Mouse (Mus musculus) limb, embryonic 14.5 days (tissue): Measurements from ENCODE around the gene Nek8. TPM values are rescaled to one million over a fixed set of nuclear protein-coding genes. Genes with fewer than 3 reads are reported as not detected.
"Not testable (repeated sequence)": the region's sequence is repeated elsewhere in the genome, so short reads cannot be mapped to it uniquely, and the experiment has no call there.

ENCODE experiments used
- ATAC-seq: fragments of 200-750 bp; cut with Nextera tagmentation; 2 replicates; pipeline ENCODE4 v1.8.0; 2017; ENCODE audit warnings: low read depth, moderate number of reproducible peaks, moderate TSS enrichment; ENCODE audit not compliant: low FRiP score
- DNase-seq: peaks from one replicate; pipeline ENCODE4 v3.0.0-alpha.2; 2015; ENCODE audit warnings: low spot score
- H3K27ac ChIP-seq: fragments of 300-500 bp; sonication (generic); replicated peaks from 2 replicates; pipeline ENCODE4 v1.5.1; 2014; ENCODE audit warnings: low read depth, mild to moderate bottlenecking, low read length, moderate library complexity, mixed read lengths
- H3K27me3 ChIP-seq: fragments of 300-500 bp; sonication (generic); 2 replicates; pipeline ENCODE4 v1.6.1; 2014; ENCODE audit warnings: low read length, mixed read lengths; ENCODE audit not compliant: control insufficient read depth, insufficient read depth
- H3K36me3 ChIP-seq: fragments of 300-500 bp; sonication (generic); 2 replicates; pipeline ENCODE4 v1.6.1; 2014; ENCODE audit warnings: mild to moderate bottlenecking, low read length, moderate library complexity, mixed read lengths; ENCODE audit not compliant: control insufficient read depth, insufficient read depth
- H3K4me1 ChIP-seq: fragments of 300-500 bp; sonication (generic); 2 replicates; pipeline ENCODE4 v1.6.1; 2014; ENCODE audit warnings: antibody characterized with exemption, low read length, mixed read lengths; ENCODE audit not compliant: control insufficient read depth, insufficient read depth
- H3K4me2 ChIP-seq: fragments of 300-500 bp; sonication (generic); replicated peaks from 2 replicates; pipeline ENCODE4 v1.6.1; 2014; ENCODE audit warnings: low read depth, mild to moderate bottlenecking, low read length, moderate library complexity; ENCODE audit not compliant: severe bottlenecking
- H3K4me3 ChIP-seq: fragments of 300-500 bp; sonication (generic); replicated peaks from 2 replicates; pipeline ENCODE4 v1.5.1; 2014; ENCODE audit warnings: low read length
- H3K9ac ChIP-seq: fragments of 300-500 bp; sonication (generic); 2 replicates; pipeline ENCODE4 v1.6.1; 2014; ENCODE audit warnings: mild to moderate bottlenecking, low read depth, low read length, moderate library complexity; ENCODE audit not compliant: severe bottlenecking
- H3K9me3 ChIP-seq: fragments of 300-500 bp; sonication (generic); 2 replicates; pipeline ENCODE4 v1.6.1; 2016; ENCODE audit warnings: low read length; ENCODE audit not compliant: control insufficient read depth
- POLR2A ChIP-seq: fragments of 200-500 bp; IDR thresholded peaks from 2 replicates; pipeline ENCODE4 v1.8.0; 2012; ENCODE audit warnings: inconsistent platforms, mild to moderate bottlenecking, moderate library complexity, borderline replicate concordance; ENCODE audit not compliant: insufficient read depth, insufficient read length; ENCODE audit errors: extremely low read depth
- WGBS: fragments of 180-500 bp; shearing (Covaris S2); extraction: QIAGEN DNeasy Blood & Tissue Kit; methylation state at CpG from one replicate; pipeline ENCODE4 v1.1.7; 2014; 5-methylcytosine and 5-hydroxymethylcytosine counted together
- polyA plus RNA-seq, 2 experiments: library from polyadenylated mRNA; depleted of rRNA in 1 of 2; stranded (reverse) in 1 of 2; unstranded in 1 of 2; fragments of >200 nt; fragmentation: Nextera tagmentation in 1 of 2; extraction: Ambion mirVana in 1 of 2; gene quantifications; 2 replicates each; pipeline versions ENCODE4 v1.2.1 to v1.2.3; 2012 to 2014

The Nek8 gene
- polyA plus RNA-seq, 2 experiments, result 11.9 to 38.3 TPM

- no peaks in the 10 kb centered on the region for H3K9me3 ChIP-seq
- peak overlapping the region; percentile 91 for H3K9ac ChIP-seq
- H3K36me3 ChIP-seq, result peaks cover 34% of the 10 kb centered on the region
- H3K27me3 ChIP-seq, result no peaks in the 10 kb centered on the region
- H3K4me3 ChIP-seq, result peak overlapping the region; percentile 84
- H3K4me2 ChIP-seq, result peak overlapping the region; percentile 73
- H3K27ac ChIP-seq, result peak overlapping the region; percentile 99
- peak; percentile 89 for TF ChIP-seq POLR2A
- ATAC-seq, result peak; percentile 76
- under 1% methylated on average over 33 of the region's 42 CpGs for WGBS
- H3K4me1 ChIP-seq, result peaks cover 12% of the 10 kb centered on the region
- peak; percentile 89 for DNase-seq
Measured at GRCm38 (mm10) chr11:78189234-78190040, 13.0 kb upstream of the Nek8 start.

GRCm38 (mm10) chr11:78188331-78189233 lies 12.1 kb upstream of the Nek8 start, which contains the start of gene Rab34:
TSS of gene Rab34 (plus strand) at chr11:78188430.
- peak within 1 kb of the TSS; percentile 91 for H3K9ac ChIP-seq
- peak within 1 kb of the TSS; percentile 73 for H3K4me2 ChIP-seq
- ATAC-seq (peak; percentile 86), DNase-seq (peak; percentile 93)
- peak; percentile 72; the same call in 1 of the 2 replicates for TF ChIP-seq POLR2A
- peaks cover 14% of the 10 kb centered on the region for H3K4me1 ChIP-seq
- no peaks in the 10 kb centered on the region for H3K27me3 ChIP-seq
- no peaks in the 10 kb centered on the region for H3K9me3 ChIP-seq
- H3K4me3 ChIP-seq, result peak within 1 kb of the TSS; percentile 84
- WGBS, result under 1% methylated on average over 51 of the region's 80 CpGs
- H3K36me3 ChIP-seq, result peaks cover 32% of the 10 kb centered on the region
- peak within 1 kb of the TSS; percentile 99 for H3K27ac ChIP-seq

DNA sequence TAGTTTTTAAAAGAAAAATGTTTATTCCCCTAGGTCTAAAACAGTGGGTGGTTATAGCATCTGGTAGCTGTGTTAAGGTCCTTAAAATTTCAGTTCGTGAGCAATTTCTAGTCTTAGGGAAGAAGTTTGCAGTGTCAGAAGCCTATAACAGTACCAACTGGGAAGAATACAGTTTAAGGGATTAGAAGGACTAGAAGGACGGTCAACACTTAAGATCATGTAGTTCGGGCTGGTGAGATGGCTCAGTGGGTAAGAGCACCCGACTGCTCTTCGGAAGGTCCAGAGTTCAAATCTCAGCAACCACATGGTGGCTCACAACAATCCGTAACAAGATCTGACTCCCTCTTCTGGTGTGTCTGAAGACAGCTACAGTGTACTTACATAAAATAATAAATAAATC lies 8.2 kb upstream of the Nek8 start:
- not testable (repeated sequence) for DNase-seq, H3K27ac ChIP-seq

DNA sequence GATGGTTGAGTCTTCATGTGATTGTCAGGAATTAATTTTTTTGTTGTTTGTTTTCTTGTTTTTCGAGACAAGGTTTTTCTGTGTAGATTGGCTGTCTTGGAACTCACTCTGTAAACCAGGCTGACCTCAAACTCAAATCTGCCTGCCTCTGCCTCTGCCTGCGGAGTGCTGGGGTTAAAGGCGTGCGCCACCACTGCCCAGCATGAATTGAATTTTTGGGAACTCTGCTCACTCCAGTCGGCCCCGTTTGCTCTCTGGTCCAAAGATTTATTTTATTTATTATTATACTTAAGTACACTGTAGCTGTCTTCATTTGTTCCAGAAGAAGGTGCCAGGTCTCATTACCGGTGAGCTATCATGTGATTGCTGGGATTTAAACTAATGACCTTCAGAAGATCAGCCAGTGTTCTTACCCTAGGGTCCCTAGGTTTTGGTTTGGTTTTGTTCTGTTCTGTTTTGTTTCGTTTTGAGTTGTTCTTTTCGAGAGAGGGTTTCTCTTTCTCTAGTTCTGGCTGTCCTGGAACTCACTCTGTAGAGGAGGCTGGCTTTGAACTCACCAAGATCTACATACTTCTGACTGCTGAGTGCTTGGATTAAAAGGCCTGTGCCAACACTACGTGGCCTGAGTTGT lies 7.5 kb upstream of the Nek8 start:
- Histone ChIP-seq H3K9ac (peak overlapping the region; percentile 87), H3K27ac (no peak overlapping the region), H3K27me3 (no peaks in the 10 kb centered on the region), H3K4me3 (peak overlapping the region; percentile 83), H3K4me1 (peaks cover 30% of the 10 kb centered on the region), H3K9me3 (no peaks in the 10 kb centered on the region), H3K4me2 (peak overlapping the region; percentile 41), H3K36me3 (peaks cover 31% of the 10 kb centered on the region)
- TF ChIP-seq POLR2A, result no peak
- no peak for DNase-seq
- WGBS, result 51% methylated on average over 10 of the region's 10 CpGs
- no peak for ATAC-seq

More for the DNA sequence above, 8.2 kb upstream of the Nek8 start:
- H3K4me1 ChIP-seq, result peaks cover 25% of the 10 kb centered on the region
- not testable (repeated sequence) for H3K9me3 ChIP-seq, H3K27me3 ChIP-seq, H3K4me3 ChIP-seq, H3K4me2 ChIP-seq, ATAC-seq, H3K9ac ChIP-seq
- WGBS, result 93% methylated on average over 6 of the region's 6 CpGs
- peaks cover 26% of the 10 kb centered on the region for H3K36me3 ChIP-seq
